Mouse (Mus musculus): Measurements from ENCODE around the gene Vps53. TPM values are rescaled to one million over a fixed set of nuclear protein-coding genes. Genes with fewer than 3 reads are reported as not detected.

Gene Vps53
- total and polyA plus RNA-seq, 2 experiments: 18.9 to 22.4 TPM

DNA sequence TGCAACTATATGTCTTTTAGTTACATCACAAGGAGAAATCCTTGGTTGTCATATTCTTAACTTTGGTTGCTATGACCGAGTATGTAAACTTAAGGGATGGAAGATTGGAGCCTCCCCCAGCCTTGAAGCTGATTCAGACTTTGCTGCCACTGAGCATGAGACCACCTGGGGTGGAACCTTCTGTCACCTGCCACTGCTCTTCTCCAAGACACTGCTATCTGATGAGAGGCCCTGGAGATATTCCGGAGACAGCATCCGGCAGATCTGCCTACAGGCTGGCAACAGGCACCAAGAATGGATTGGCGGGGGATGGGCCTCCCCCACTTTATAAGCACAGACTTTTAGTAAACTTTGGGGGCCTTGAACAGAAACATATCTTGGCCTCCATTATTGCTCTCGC lies 127.0 kb downstream of the Vps53 start:
- no peak for DNase-seq (ENCODE audit: extremely low read depth, low read depth, low spot score)
- 94% methylated on average over 5 of the region's 5 CpGs for WGBS
- Histone ChIP-seq H3K36me3 (ENCODE audit: control insufficient read depth, insufficient read depth, low read length) (peaks cover 2% of the 10 kb centered on the region; the same call in 1 of the 2 replicates), H3K9ac (ENCODE audit: low read depth, low read length) (no peak overlapping the region), H3K4me1 (ENCODE audit: control insufficient read depth, insufficient read depth, low read length) (no peaks in the 10 kb centered on the region), H3K4me3 (ENCODE audit: insufficient read depth, low read depth, low read length) (no peak overlapping the region), H3K27ac (replicated peaks; ENCODE audit: insufficient read depth, low read depth, low read length) (no peak overlapping the region), H3K27me3 (ENCODE audit: control insufficient read depth, insufficient read depth, low read length) (no peaks in the 10 kb centered on the region), H3K79me2 (ENCODE audit: control insufficient read depth, insufficient read depth, low read length) (no peaks in the 10 kb centered on the region)
- TF ChIP-seq POLR2A (IDR thresholded peaks at IDR 0.05; ENCODE audit: extremely low read depth, insufficient read depth, low read length) (no peak), CTCF (IDR thresholded peaks at IDR 0.05; ENCODE audit: low read depth, low read length) (no peak)

DNA sequence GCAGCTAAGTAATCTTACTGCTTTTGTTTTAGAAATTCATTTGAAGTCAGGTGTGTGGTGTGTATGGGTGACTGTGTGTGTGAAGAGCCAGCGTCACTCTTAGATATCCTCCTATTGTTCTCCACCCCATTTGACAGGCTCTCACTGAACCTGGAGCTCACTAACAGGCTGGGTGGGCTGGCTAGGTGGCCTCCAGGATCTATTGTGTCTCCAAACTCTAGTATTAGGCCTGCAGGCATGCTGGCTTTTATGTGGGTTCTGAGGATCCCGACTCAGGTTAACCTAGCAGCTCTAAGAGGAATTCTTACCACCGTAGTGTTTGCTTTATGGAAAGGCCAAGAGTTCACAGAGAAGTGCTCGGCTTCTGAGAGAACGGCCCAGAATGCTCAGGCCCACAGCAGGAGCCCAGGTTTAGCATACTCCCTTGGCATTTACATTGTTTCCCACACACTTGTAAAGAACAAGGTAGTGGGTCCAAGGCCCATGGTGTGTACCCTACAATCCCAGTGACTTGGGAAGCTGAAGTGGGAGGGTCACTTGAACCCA lies 128.4 kb downstream of the Vps53 start:
- no peak for DNase-seq (ENCODE audit: extremely low read depth, low read depth, low spot score)
- no peak overlapping the region for H3K9ac ChIP-seq (ENCODE audit: low read depth, low read length)

DNA sequence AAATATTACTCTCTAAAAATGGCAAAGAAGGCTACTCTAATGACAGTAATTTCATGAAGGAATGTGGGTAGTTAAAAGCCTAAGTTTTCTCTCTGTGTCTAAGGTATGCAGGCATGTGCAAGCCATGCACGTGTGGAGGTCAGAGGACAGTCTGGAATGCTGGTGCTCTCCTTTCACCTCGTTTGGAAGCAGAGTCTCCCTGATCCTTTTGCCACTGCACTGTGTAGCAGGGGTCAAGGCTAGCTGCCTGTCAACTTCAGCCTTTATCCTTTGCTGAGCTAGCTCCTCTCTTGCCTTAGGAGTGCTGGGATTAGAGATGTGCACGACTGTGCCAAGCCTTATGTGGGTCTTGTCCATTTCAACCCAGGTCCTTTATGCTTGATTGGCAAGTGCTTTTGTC lies 128.9 kb downstream of the Vps53 start:
- Histone ChIP-seq H3K4me3 (ENCODE audit: insufficient read depth, low read depth, low read length) (no peak overlapping the region), H3K36me3 (ENCODE audit: control insufficient read depth, insufficient read depth, low read length) (peaks cover 4% of the 10 kb centered on the region; the same call in 1 of the 2 replicates), H3K4me1 (ENCODE audit: control insufficient read depth, insufficient read depth, low read length) (no peaks in the 10 kb centered on the region), H3K9ac (ENCODE audit: low read depth, low read length) (no peak overlapping the region), H3K27me3 (ENCODE audit: control insufficient read depth, insufficient read depth, low read length) (no peaks in the 10 kb centered on the region), H3K79me2 (ENCODE audit: control insufficient read depth, insufficient read depth, low read length) (no peaks in the 10 kb centered on the region), H3K27ac (replicated peaks; ENCODE audit: insufficient read depth, low read depth, low read length) (no peak overlapping the region)
- TF ChIP-seq POLR2A (IDR thresholded peaks at IDR 0.05; ENCODE audit: extremely low read depth, insufficient read depth, low read length) (no peak), CTCF (IDR thresholded peaks at IDR 0.05; ENCODE audit: low read depth, low read length) (no peak)
- WGBS: 27% methylated on average over 3 of the region's 3 CpGs
- DNase-seq (ENCODE audit: extremely low read depth, low read depth, low spot score): peak; percentile 60

More for the DNA sequence above, 128.4 kb downstream of the Vps53 start:
- no peaks in the 10 kb centered on the region for H3K27me3 ChIP-seq (ENCODE audit: control insufficient read depth, insufficient read depth, low read length)
- H3K4me3 ChIP-seq (ENCODE audit: insufficient read depth, low read depth, low read length): no peak overlapping the region
- TF ChIP-seq POLR2A (IDR thresholded peaks at IDR 0.05; ENCODE audit: extremely low read depth, insufficient read depth, low read length) (no peak), CTCF (IDR thresholded peaks at IDR 0.05; ENCODE audit: low read depth, low read length) (no peak)
- WGBS: 55% methylated on average over 5 of the region's 5 CpGs
- no peaks in the 10 kb centered on the region for H3K79me2 ChIP-seq (ENCODE audit: control insufficient read depth, insufficient read depth, low read length)
- H3K27ac ChIP-seq (replicated peaks; ENCODE audit: insufficient read depth, low read depth, low read length): no peak overlapping the region
- H3K4me1 ChIP-seq (ENCODE audit: control insufficient read depth, insufficient read depth, low read length): no peaks in the 10 kb centered on the region
- H3K36me3 ChIP-seq (ENCODE audit: control insufficient read depth, insufficient read depth, low read length): peaks cover 4% of the 10 kb centered on the region; the same call in 1 of the 2 replicates

DNA sequence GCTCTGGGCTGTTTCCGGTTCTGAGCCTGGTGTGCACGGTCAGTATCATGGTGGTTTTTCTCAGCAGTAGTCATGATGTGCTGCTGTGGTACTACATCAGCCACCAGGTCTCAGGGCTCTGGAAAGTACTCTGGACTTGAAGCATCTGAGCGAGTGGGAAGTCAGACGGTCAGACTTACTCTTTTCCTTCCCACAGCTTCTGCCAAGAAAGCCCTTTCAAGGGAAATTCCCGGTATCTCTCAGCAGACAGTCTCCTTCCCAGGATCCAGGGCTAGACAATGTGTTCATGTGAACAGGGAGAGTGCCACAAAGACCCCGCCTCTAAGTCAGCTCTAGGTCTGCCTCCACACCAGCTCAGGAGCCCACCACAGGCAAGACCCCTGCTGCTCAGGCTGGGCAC lies 134.1 kb downstream of the Vps53 start:
- TF ChIP-seq POLR2A (IDR thresholded peaks at IDR 0.05; ENCODE audit: extremely low read depth, insufficient read depth, low read length) (no peak), CTCF (IDR thresholded peaks at IDR 0.05; ENCODE audit: low read depth, low read length) (no peak)
- H3K79me2 ChIP-seq (ENCODE audit: control insufficient read depth, insufficient read depth, low read length): no peaks in the 10 kb centered on the region
- 85% methylated on average over 6 of the region's 6 CpGs for WGBS
- H3K27me3 ChIP-seq (ENCODE audit: control insufficient read depth, insufficient read depth, low read length): no peaks in the 10 kb centered on the region
- H3K27ac ChIP-seq (replicated peaks; ENCODE audit: insufficient read depth, low read depth, low read length): no peak overlapping the region
- no peak overlapping the region for H3K4me3 ChIP-seq (ENCODE audit: insufficient read depth, low read depth, low read length)
- DNase-seq (ENCODE audit: extremely low read depth, low read depth, low spot score): no peak
- peaks cover 4% of the 10 kb centered on the region; the same call in 1 of the 2 replicates for H3K36me3 ChIP-seq (ENCODE audit: control insufficient read depth, insufficient read depth, low read length)
- H3K9ac ChIP-seq (ENCODE audit: low read depth, low read length): no peak overlapping the region
- H3K4me1 ChIP-seq (ENCODE audit: control insufficient read depth, insufficient read depth, low read length): no peaks in the 10 kb centered on the region

DNA sequence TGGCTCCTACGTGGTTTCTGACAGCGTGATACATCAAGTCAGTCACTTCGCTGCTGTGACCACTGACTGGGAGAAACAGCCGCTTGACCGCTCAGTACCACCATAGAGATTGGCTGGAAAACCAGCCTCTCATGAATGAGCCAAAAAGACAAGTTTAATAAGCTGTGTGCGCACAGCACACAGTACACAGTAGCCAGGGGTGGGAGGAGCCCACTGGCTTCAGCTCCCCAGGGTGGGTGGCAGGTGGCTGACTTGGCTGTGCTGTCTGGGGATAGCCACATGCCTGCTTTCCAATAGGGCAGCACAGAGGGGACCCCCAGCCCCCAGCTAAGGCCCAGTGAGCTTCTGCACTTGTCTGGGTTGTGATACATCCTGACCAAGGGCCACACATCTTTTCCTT lies 135.0 kb downstream of the Vps53 start:
- TF ChIP-seq POLR2A (IDR thresholded peaks at IDR 0.05; ENCODE audit: extremely low read depth, insufficient read depth, low read length): no peak
- TF ChIP-seq CTCF (IDR thresholded peaks at IDR 0.05; ENCODE audit: low read depth, low read length): no peak
- no peak overlapping the region for H3K9ac ChIP-seq (ENCODE audit: low read depth, low read length)
- no peak overlapping the region for H3K4me3 ChIP-seq (ENCODE audit: insufficient read depth, low read depth, low read length)
- no peak overlapping the region for H3K27ac ChIP-seq (replicated peaks; ENCODE audit: insufficient read depth, low read depth, low read length)
- no peak for DNase-seq (ENCODE audit: extremely low read depth, low read depth, low spot score)
- H3K27me3 ChIP-seq (ENCODE audit: control insufficient read depth, insufficient read depth, low read length): no peaks in the 10 kb centered on the region
- no peaks in the 10 kb centered on the region for H3K79me2 ChIP-seq (ENCODE audit: control insufficient read depth, insufficient read depth, low read length)
- peaks cover 4% of the 10 kb centered on the region; the same call in 1 of the 2 replicates for H3K36me3 ChIP-seq (ENCODE audit: control insufficient read depth, insufficient read depth, low read length)
- WGBS: 96% methylated on average over 6 of the region's 6 CpGs
- H3K4me1 ChIP-seq (ENCODE audit: control insufficient read depth, insufficient read depth, low read length): no peaks in the 10 kb centered on the region

DNA sequence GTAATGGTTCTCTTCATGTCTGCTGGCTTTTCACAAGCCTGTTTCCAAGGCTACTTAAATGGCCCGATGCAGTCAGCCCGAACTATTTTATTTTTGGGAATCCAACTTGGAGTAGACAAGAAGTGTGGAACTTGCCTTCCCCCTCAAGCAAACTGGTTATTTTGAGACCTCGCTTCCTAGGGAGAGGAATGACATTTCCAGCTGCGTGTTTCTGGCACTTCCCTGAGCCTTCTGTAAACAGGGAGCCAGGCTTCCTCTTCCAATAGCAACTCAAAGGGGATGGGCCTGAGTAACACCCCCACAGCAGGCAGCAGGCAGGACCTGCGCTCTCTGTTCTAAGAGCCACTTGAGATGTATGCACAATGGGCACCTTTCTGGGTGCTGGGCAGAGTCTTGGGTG lies 136.6 kb downstream of the Vps53 start:
- H3K4me3 ChIP-seq (ENCODE audit: insufficient read depth, low read depth, low read length): no peak overlapping the region
- peaks cover 4% of the 10 kb centered on the region; the same call in 1 of the 2 replicates for H3K36me3 ChIP-seq (ENCODE audit: control insufficient read depth, insufficient read depth, low read length)
- WGBS: 57% methylated on average over 5 of the region's 5 CpGs
- no peak overlapping the region for H3K9ac ChIP-seq (ENCODE audit: low read depth, low read length)
- no peaks in the 10 kb centered on the region for H3K27me3 ChIP-seq (ENCODE audit: control insufficient read depth, insufficient read depth, low read length)
- no peak overlapping the region for H3K27ac ChIP-seq (replicated peaks; ENCODE audit: insufficient read depth, low read depth, low read length)
- no peaks in the 10 kb centered on the region for H3K79me2 ChIP-seq (ENCODE audit: control insufficient read depth, insufficient read depth, low read length)
- no peak for DNase-seq (ENCODE audit: extremely low read depth, low read depth, low spot score)
- TF ChIP-seq CTCF (IDR thresholded peaks at IDR 0.05; ENCODE audit: low read depth, low read length): no peak
- TF ChIP-seq POLR2A (IDR thresholded peaks at IDR 0.05; ENCODE audit: extremely low read depth, insufficient read depth, low read length): no peak
- no peaks in the 10 kb centered on the region for H3K4me1 ChIP-seq (ENCODE audit: control insufficient read depth, insufficient read depth, low read length)
